Mouse (Mus musculus): ENCODE measurements around the gene Rnf11. TPM values are rescaled to one million over a fixed set of nuclear protein-coding genes. Genes with fewer than 3 reads are reported as not detected.

Gene Rnf11
- polyA plus RNA-seq, 1 experiment from 2014 or later: 40.0 TPM

- peaks cover 8% of the 10 kb centered on the region for H3K4me1 ChIP-seq (replicated peaks; ENCODE audit: control insufficient read depth, insufficient read depth, low read length)
- H3K9me3 ChIP-seq (ENCODE audit: control insufficient read depth, low read length): no peaks in the 10 kb centered on the region
- no peak overlapping the region for H3K4me3 ChIP-seq (ENCODE audit: low read depth, low read length)
- peaks cover 1% of the 10 kb centered on the region; the same call in 1 of the 2 replicates for H3K36me3 ChIP-seq (ENCODE audit: control insufficient read depth, insufficient read depth, low read length)
- no peaks in the 10 kb centered on the region for H3K27me3 ChIP-seq (replicated peaks; ENCODE audit: control insufficient read depth, insufficient read depth, low read length)
- no peak overlapping the region for H3K9ac ChIP-seq (ENCODE audit: low read length)
- H3K4me2 ChIP-seq (ENCODE audit: low read length): peak overlapping the region; percentile 26; the same call in 1 of the 2 replicates
- ATAC-seq (replicated peaks; ENCODE audit: low FRiP score, low TSS enrichment, low read depth) (peak; percentile 76), DNase-seq (ENCODE audit: low spot score) (no peak)
- H3K27ac ChIP-seq (ENCODE audit: low read depth): peak overlapping the region; percentile 86
- 25% methylated on average over 3 of the region's 3 CpGs for WGBS
These were observed 23.9 kb downstream of the Rnf11 start for GRCm38 (mm10) chr4:109460421-109461179.

GRCm38 (mm10) chr4:109456821-109457220 is 27.7 kb downstream of the Rnf11 start:
- Histone ChIP-seq H3K9me3 (ENCODE audit: control insufficient read depth, low read length) (no peaks in the 10 kb centered on the region), H3K36me3 (ENCODE audit: control insufficient read depth, insufficient read depth, low read length) (peaks cover 30% of the 10 kb centered on the region), H3K9ac (ENCODE audit: low read length) (no peak overlapping the region), H3K4me1 (replicated peaks; ENCODE audit: control insufficient read depth, insufficient read depth, low read length) (peaks cover 8% of the 10 kb centered on the region), H3K27me3 (replicated peaks; ENCODE audit: control insufficient read depth, insufficient read depth, low read length) (no peaks in the 10 kb centered on the region), H3K27ac (ENCODE audit: low read depth) (no peak overlapping the region), H3K4me3 (ENCODE audit: low read depth, low read length) (no peak overlapping the region), H3K4me2 (ENCODE audit: low read length) (no peak overlapping the region)
- DNase-seq (ENCODE audit: low spot score): no peak
- ATAC-seq (replicated peaks; ENCODE audit: low FRiP score, low TSS enrichment, low read depth): no peak
- 89% methylated on average over 6 of the region's 6 CpGs for WGBS

- Histone ChIP-seq H3K4me1 (replicated peaks; ENCODE audit: control insufficient read depth, insufficient read depth, low read length) (no peaks in the 10 kb centered on the region), H3K4me3 (ENCODE audit: low read depth, low read length) (no peak overlapping the region), H3K9ac (ENCODE audit: low read length) (no peak overlapping the region), H3K9me3 (ENCODE audit: control insufficient read depth, low read length) (no peaks in the 10 kb centered on the region), H3K27ac (ENCODE audit: low read depth) (no peak overlapping the region), H3K36me3 (ENCODE audit: control insufficient read depth, insufficient read depth, low read length) (peaks cover 22% of the 10 kb centered on the region), H3K27me3 (replicated peaks; ENCODE audit: control insufficient read depth, insufficient read depth, low read length) (no peaks in the 10 kb centered on the region), H3K4me2 (ENCODE audit: low read length) (no peak overlapping the region)
- ATAC-seq (replicated peaks; ENCODE audit: low FRiP score, low TSS enrichment, low read depth) (no peak), DNase-seq (ENCODE audit: low spot score) (no peak)
- WGBS: 90% methylated on average over 2 of the region's 2 CpGs
These were observed 36.0 kb downstream of the Rnf11 start for GRCm38 (mm10) chr4:109448531-109448930.

- DNase-seq (ENCODE audit: low spot score) (no peak), ATAC-seq (replicated peaks; ENCODE audit: low FRiP score, low TSS enrichment, low read depth) (no peak)
- WGBS: 84% methylated on average over 1 of the region's 1 CpGs
- Histone ChIP-seq H3K36me3 (ENCODE audit: control insufficient read depth, insufficient read depth, low read length) (peaks cover 11% of the 10 kb centered on the region; the same call in 1 of the 2 replicates), H3K9me3 (ENCODE audit: control insufficient read depth, low read length) (no peaks in the 10 kb centered on the region), H3K4me3 (ENCODE audit: low read depth, low read length) (no peak overlapping the region), H3K4me1 (replicated peaks; ENCODE audit: control insufficient read depth, insufficient read depth, low read length) (no peaks in the 10 kb centered on the region), H3K9ac (ENCODE audit: low read length) (no peak overlapping the region), H3K27ac (ENCODE audit: low read depth) (no peak overlapping the region), H3K27me3 (replicated peaks; ENCODE audit: control insufficient read depth, insufficient read depth, low read length) (no peaks in the 10 kb centered on the region), H3K4me2 (ENCODE audit: low read length) (no peak overlapping the region)
These were observed 38.6 kb downstream of the Rnf11 start for GRCm38 (mm10) chr4:109445956-109446355.

- H3K36me3 ChIP-seq (ENCODE audit: control insufficient read depth, insufficient read depth, low read length): peaks cover 11% of the 10 kb centered on the region; the same call in 1 of the 2 replicates
- H3K9me3 ChIP-seq (ENCODE audit: control insufficient read depth, low read length): no peaks in the 10 kb centered on the region
- H3K4me2 ChIP-seq (ENCODE audit: low read length): no peak overlapping the region
- no peak for DNase-seq (ENCODE audit: low spot score)
- H3K27ac ChIP-seq (ENCODE audit: low read depth): no peak overlapping the region
- H3K27me3 ChIP-seq (replicated peaks; ENCODE audit: control insufficient read depth, insufficient read depth, low read length): no peaks in the 10 kb centered on the region
- H3K4me1 ChIP-seq (replicated peaks; ENCODE audit: control insufficient read depth, insufficient read depth, low read length): no peaks in the 10 kb centered on the region
- no peak for ATAC-seq (replicated peaks; ENCODE audit: low FRiP score, low TSS enrichment, low read depth)
- WGBS: 79% methylated on average over 2 of the region's 2 CpGs
- H3K4me3 ChIP-seq (ENCODE audit: low read depth, low read length): no peak overlapping the region
- no peak overlapping the region for H3K9ac ChIP-seq (ENCODE audit: low read length)
These were observed 39.1 kb downstream of the Rnf11 start for GRCm38 (mm10) chr4:109445397-109445796.

- DNase-seq (ENCODE audit: low spot score): no peak
- Histone ChIP-seq H3K9me3 (ENCODE audit: control insufficient read depth, low read length) (no peaks in the 10 kb centered on the region), H3K4me1 (replicated peaks; ENCODE audit: control insufficient read depth, insufficient read depth, low read length) (no peaks in the 10 kb centered on the region), H3K27ac (ENCODE audit: low read depth) (no peak overlapping the region), H3K27me3 (replicated peaks; ENCODE audit: control insufficient read depth, insufficient read depth, low read length) (no peaks in the 10 kb centered on the region), H3K4me2 (ENCODE audit: low read length) (no peak overlapping the region), H3K4me3 (ENCODE audit: low read depth, low read length) (no peak overlapping the region), H3K36me3 (ENCODE audit: control insufficient read depth, insufficient read depth, low read length) (peaks cover 11% of the 10 kb centered on the region; the same call in 1 of the 2 replicates), H3K9ac (ENCODE audit: low read length) (no peak overlapping the region)
- ATAC-seq (replicated peaks; ENCODE audit: low FRiP score, low TSS enrichment, low read depth): no peak
- WGBS: 88% methylated on average over 2 of the region's 2 CpGs
These were observed 39.6 kb downstream of the Rnf11 start for GRCm38 (mm10) chr4:109444951-109445350.

- DNase-seq (ENCODE audit: low spot score) (no peak), ATAC-seq (replicated peaks; ENCODE audit: low FRiP score, low TSS enrichment, low read depth) (no peak)
- Histone ChIP-seq H3K9me3 (ENCODE audit: control insufficient read depth, low read length) (no peaks in the 10 kb centered on the region), H3K36me3 (ENCODE audit: control insufficient read depth, insufficient read depth, low read length) (peaks cover 11% of the 10 kb centered on the region; the same call in 1 of the 2 replicates), H3K4me1 (replicated peaks; ENCODE audit: control insufficient read depth, insufficient read depth, low read length) (no peaks in the 10 kb centered on the region), H3K4me2 (ENCODE audit: low read length) (no peak overlapping the region), H3K27me3 (replicated peaks; ENCODE audit: control insufficient read depth, insufficient read depth, low read length) (no peaks in the 10 kb centered on the region), H3K27ac (ENCODE audit: low read depth) (no peak overlapping the region), H3K4me3 (ENCODE audit: low read depth, low read length) (no peak overlapping the region), H3K9ac (ENCODE audit: low read length) (no peak overlapping the region)
- 70% methylated on average over 6 of the region's 6 CpGs for WGBS
These were observed 40.1 kb downstream of the Rnf11 start for GRCm38 (mm10) chr4:109444471-109444870.

- H3K27ac ChIP-seq (ENCODE audit: low read depth): no peak overlapping the region
- ATAC-seq (replicated peaks; ENCODE audit: low FRiP score, low TSS enrichment, low read depth): no peak
- 82% methylated on average over 4 of the region's 4 CpGs for WGBS
- no peaks in the 10 kb centered on the region for H3K4me1 ChIP-seq (replicated peaks; ENCODE audit: control insufficient read depth, insufficient read depth, low read length)
- H3K9ac ChIP-seq (ENCODE audit: low read length): no peak overlapping the region
- no peak overlapping the region for H3K4me3 ChIP-seq (ENCODE audit: low read depth, low read length)
- H3K9me3 ChIP-seq (ENCODE audit: control insufficient read depth, low read length): no peaks in the 10 kb centered on the region
- no peak overlapping the region for H3K4me2 ChIP-seq (ENCODE audit: low read length)
- H3K36me3 ChIP-seq (ENCODE audit: control insufficient read depth, insufficient read depth, low read length): peaks cover 11% of the 10 kb centered on the region; the same call in 1 of the 2 replicates
- DNase-seq (ENCODE audit: low spot score): no peak
- H3K27me3 ChIP-seq (replicated peaks; ENCODE audit: control insufficient read depth, insufficient read depth, low read length): no peaks in the 10 kb centered on the region
These were observed 41.9 kb downstream of the Rnf11 start for GRCm38 (mm10) chr4:109442649-109443048.

- Histone ChIP-seq H3K27ac (ENCODE audit: low read depth) (no peak overlapping the region), H3K9ac (ENCODE audit: low read length) (no peak overlapping the region), H3K4me1 (replicated peaks; ENCODE audit: control insufficient read depth, insufficient read depth, low read length) (no peaks in the 10 kb centered on the region), H3K36me3 (ENCODE audit: control insufficient read depth, insufficient read depth, low read length) (peaks cover 11% of the 10 kb centered on the region; the same call in 1 of the 2 replicates), H3K4me2 (ENCODE audit: low read length) (no peak overlapping the region), H3K4me3 (ENCODE audit: low read depth, low read length) (no peak overlapping the region), H3K27me3 (replicated peaks; ENCODE audit: control insufficient read depth, insufficient read depth, low read length) (no peaks in the 10 kb centered on the region), H3K9me3 (ENCODE audit: control insufficient read depth, low read length) (no peaks in the 10 kb centered on the region)
- 90% methylated on average over 7 of the region's 7 CpGs for WGBS
- DNase-seq (ENCODE audit: low spot score) (peak; percentile 47), ATAC-seq (replicated peaks; ENCODE audit: low FRiP score, low TSS enrichment, low read depth) (no peak)
These were observed 42.4 kb downstream of the Rnf11 start for GRCm38 (mm10) chr4:109442126-109442525.
